Mouse (Mus musculus): ENCODE data around the gene Clcnka. TPM values are rescaled to one million over a fixed set of nuclear protein-coding genes. Genes with fewer than 3 reads are reported as not detected.

Clcnka gene
- total and polyA plus RNA-seq, 3 experiments = not detected

- TF ChIP-seq ZMIZ1 (IDR thresholded peaks at IDR 0.05; ENCODE audit: low read depth, low read length) (no peak), JUND (IDR thresholded peaks at IDR 0.05; ENCODE audit: low read depth, low read length) (0 out of 2 replicates have a peak, but pooled peaks have one; percentile 37), RCOR1 (IDR thresholded peaks at IDR 0.05; ENCODE audit: low read depth, low read length) (no peak), KAT2A (conservative IDR thresholded peaks at IDR 0.05; ENCODE audit: low read depth, low read length) (no peak), GABPA (IDR thresholded peaks at IDR 0.05; ENCODE audit: low read depth, low read length) (no peak), BHLHE40 (IDR thresholded peaks at IDR 0.05; ENCODE audit: borderline replicate concordance, low read depth, low read length) (no peak)
These were observed 32.5 kb upstream of the Clcnka start (continued) for GRCm38 (mm10) chr4:141430997-141431396.

GRCm38 (mm10) chr4:141429847-141430246 is 31.3 kb upstream of the Clcnka start:
- H3K36me3 ChIP-seq (ENCODE audit: control insufficient read depth in 1 of 2, insufficient read depth in 2 of 2, low read length in 2 of 2) = no peaks in the 10 kb centered on the region
- H3K4me1 ChIP-seq (ENCODE audit: control insufficient read depth in 1 of 2, insufficient read depth in 2 of 2, low read length in 2 of 2) = no peaks in the 10 kb centered on the region
- TF ChIP-seq GABPA (IDR thresholded peaks at IDR 0.05; ENCODE audit: low read depth, low read length) (no peak), BHLHE40 (IDR thresholded peaks at IDR 0.05; ENCODE audit: borderline replicate concordance, low read depth, low read length) (no peak), SIN3A (IDR thresholded peaks at IDR 0.05; ENCODE audit: low read length) (no peak), MEF2A (IDR thresholded peaks at IDR 0.05; ENCODE audit: extremely low read depth, insufficient replicate concordance, low read depth, low read length, poor library complexity, severe bottlenecking) (no peak), RAD21 (IDR thresholded peaks at IDR 0.05; ENCODE audit: low read depth, low read length) (peak; percentile 28), ZNF384 (IDR thresholded peaks at IDR 0.05; ENCODE audit: low read depth, low read length) (no peak), NELFE (IDR thresholded peaks at IDR 0.05; ENCODE audit: low read depth, low read length) (no peak), CTCF (IDR thresholded peaks at IDR 0.05 in 2 of 3, conservative IDR thresholded peaks at IDR 0.05 in 1 of 3; ENCODE audit: control insufficient read depth in 1 of 3, insufficient read depth in 1 of 3, low read depth in 2 of 3, low read length in 3 of 3, poor library complexity in 1 of 3, severe bottlenecking in 1 of 3) (peak; percentile 64 to 74 (median 70)), ETS1 (IDR thresholded peaks at IDR 0.05; ENCODE audit: low read depth, low read length) (no peak), SMC3 (IDR thresholded peaks at IDR 0.05; ENCODE audit: low read depth, low read length) (peak; percentile 59), JUND (IDR thresholded peaks at IDR 0.05; ENCODE audit: low read depth, low read length) (no peak), MXI1 (IDR thresholded peaks at IDR 0.05; ENCODE audit: low read depth, low read length) (no peak), HCFC1 (IDR thresholded peaks at IDR 0.05; ENCODE audit: low read depth, low read length) (no peak), E2F4 (IDR thresholded peaks at IDR 0.05; ENCODE audit: borderline replicate concordance, low read depth, low read length) (no peak)
- no peaks in the 10 kb centered on the region for H3K9me3 ChIP-seq (replicated peaks; ENCODE audit: insufficient read depth, low read length)
- H3K27ac ChIP-seq (ENCODE audit: control insufficient read depth, low read depth, low read length) = no peak overlapping the region
- H3K9ac ChIP-seq (ENCODE audit: control insufficient read depth, low read depth, low read length, poor library complexity, severe bottlenecking) = no peak overlapping the region
- H3K4me3 ChIP-seq (ENCODE audit: control insufficient read depth in 1 of 2, insufficient read depth in 1 of 2, low read depth in 2 of 2, low read length in 2 of 2) = no peak overlapping the region
- no peaks in the 10 kb centered on the region for H3K79me2 ChIP-seq (ENCODE audit: control insufficient read depth, insufficient read depth, low read length, poor library complexity)
- DNase-seq (ENCODE audit: low read depth, low spot score) = peak; percentile 56
- no peaks in the 10 kb centered on the region for H3K27me3 ChIP-seq (ENCODE audit: control insufficient read depth in 1 of 2, insufficient read depth in 2 of 2, low read length in 2 of 2)

GRCm38 (mm10) chr4:141429381-141429780 is 30.9 kb upstream of the Clcnka start:
- Histone ChIP-seq H3K27ac (ENCODE audit: control insufficient read depth, low read depth, low read length) (no peak overlapping the region), H3K9me3 (replicated peaks; ENCODE audit: insufficient read depth, low read length) (no peaks in the 10 kb centered on the region), H3K9ac (ENCODE audit: control insufficient read depth, low read depth, low read length, poor library complexity, severe bottlenecking) (no peak overlapping the region), H3K79me2 (ENCODE audit: control insufficient read depth, insufficient read depth, low read length, poor library complexity) (no peaks in the 10 kb centered on the region), H3K4me3 (ENCODE audit: control insufficient read depth in 1 of 2, insufficient read depth in 1 of 2, low read depth in 2 of 2, low read length in 2 of 2) (no peak overlapping the region), H3K36me3 (ENCODE audit: control insufficient read depth in 1 of 2, insufficient read depth in 2 of 2, low read length in 2 of 2) (no peaks in the 10 kb centered on the region), H3K27me3 (ENCODE audit: control insufficient read depth in 1 of 2, insufficient read depth in 2 of 2, low read length in 2 of 2) (no peaks in the 10 kb centered on the region; a peak in 1 of 4 replicates), H3K4me1 (ENCODE audit: control insufficient read depth in 1 of 2, insufficient read depth in 2 of 2, low read length in 2 of 2) (no peaks in the 10 kb centered on the region)
- TF ChIP-seq KAT2A (conservative IDR thresholded peaks at IDR 0.05; ENCODE audit: low read depth, low read length) (no peak), USF2 (IDR thresholded peaks at IDR 0.05; ENCODE audit: borderline replicate concordance in 1 of 2, insufficient read depth in 1 of 2, low read depth in 1 of 2, low read length in 2 of 2) (no peak), POLR2A (IDR thresholded peaks at IDR 0.05; ENCODE audit: control insufficient read depth in 1 of 2, insufficient read depth in 1 of 2, low read depth in 1 of 2, low read length in 2 of 2, poor library complexity in 1 of 2) (no peak), NRF1 (IDR thresholded peaks at IDR 0.05; ENCODE audit: insufficient read depth, low read depth, low read length, poor library complexity, severe bottlenecking) (no peak), ETS1 (IDR thresholded peaks at IDR 0.05; ENCODE audit: low read depth, low read length) (no peak), GATA1 (IDR thresholded peaks at IDR 0.05; ENCODE audit: low read depth, low read length) (no peak), SMC3 (IDR thresholded peaks at IDR 0.05; ENCODE audit: low read depth, low read length) (no peak), UBTF (IDR thresholded peaks at IDR 0.05; ENCODE audit: borderline replicate concordance, insufficient read depth, low read depth, low read length) (no peak), MAX (IDR thresholded peaks at IDR 0.05; ENCODE audit: low read length) (no peak)
- no peak for DNase-seq (ENCODE audit: low read depth, low spot score)

Data from MEL (cell line).